Mouse (Mus musculus): ENCODE results near the gene Cfi.

The Cfi gene

GRCm38 (mm10) chr3:129835388-129835934, at the start of gene Cfi:
Gene Cfi (plus strand): TSS chr3:129835884.
- DNase-seq (ENCODE audit: low read depth, low spot score), result no peak

GRCm38 (mm10) chr3:129793801-129794200, 41.9 kb upstream of the Cfi start:
- no peak for DNase-seq (ENCODE audit: low read depth, low spot score)

DNA sequence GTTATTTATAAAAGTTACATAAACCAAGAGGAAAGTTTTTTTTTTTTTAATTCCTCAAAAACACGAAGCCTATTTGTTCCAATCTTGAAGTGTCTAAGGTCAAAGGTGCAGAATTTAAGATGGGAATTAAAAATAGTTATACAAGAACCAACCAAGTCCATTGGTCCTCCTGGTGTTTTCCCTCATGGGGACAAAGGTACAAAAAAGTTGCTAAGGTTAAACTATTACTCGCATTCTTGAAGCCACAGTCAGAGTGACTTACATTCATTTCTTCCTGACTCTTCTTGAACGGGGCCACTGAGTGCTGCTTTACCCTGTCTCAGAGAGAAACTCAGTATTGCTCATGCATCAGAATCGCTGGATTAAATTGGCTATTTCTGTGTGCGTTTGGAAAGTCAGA, 38.3 kb upstream of the Cfi start:
- DNase-seq (ENCODE audit: low read depth, low spot score), result no peak

DNA sequence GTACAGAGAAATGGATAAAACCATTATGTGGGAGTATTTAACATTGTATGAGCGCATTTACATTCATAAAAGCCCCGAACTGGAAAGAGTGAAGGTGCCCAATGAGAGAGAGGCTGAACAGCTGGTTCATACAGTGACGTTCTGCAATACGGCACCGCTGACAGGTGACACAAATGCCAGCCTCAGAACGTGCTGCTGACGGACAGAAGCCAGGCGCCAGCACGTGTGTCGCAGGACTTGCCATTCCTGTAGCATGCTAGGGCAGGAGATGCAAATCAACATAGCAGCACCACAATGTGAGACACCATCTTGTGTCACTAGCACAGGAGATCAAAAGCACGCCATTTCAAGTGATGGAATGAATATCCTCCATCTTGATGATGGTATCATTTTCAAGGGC, 37.1 kb upstream of the Cfi start:
- DNase-seq (ENCODE audit: low read depth, low spot score), result no peak

DNA sequence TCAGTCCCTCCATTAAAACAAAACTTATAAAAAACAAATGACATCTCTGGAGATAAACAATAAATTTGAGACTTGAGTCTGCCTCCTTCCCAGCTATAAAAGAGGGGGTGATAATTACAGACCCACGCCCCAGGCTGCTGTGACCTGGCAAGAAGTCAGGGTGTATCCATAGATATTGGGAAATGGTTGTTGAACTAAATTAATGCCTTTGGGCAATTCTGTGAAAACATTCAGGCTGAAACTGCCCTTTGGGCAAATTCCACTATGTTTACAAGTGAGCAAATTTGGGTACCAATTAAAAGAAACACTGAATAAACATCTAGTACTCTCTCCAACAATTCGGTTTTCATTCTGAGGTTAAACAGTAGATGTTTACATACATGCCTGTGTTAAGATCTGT, 36.7 kb upstream of the Cfi start:
- no peak for DNase-seq (ENCODE audit: low read depth, low spot score)

DNA sequence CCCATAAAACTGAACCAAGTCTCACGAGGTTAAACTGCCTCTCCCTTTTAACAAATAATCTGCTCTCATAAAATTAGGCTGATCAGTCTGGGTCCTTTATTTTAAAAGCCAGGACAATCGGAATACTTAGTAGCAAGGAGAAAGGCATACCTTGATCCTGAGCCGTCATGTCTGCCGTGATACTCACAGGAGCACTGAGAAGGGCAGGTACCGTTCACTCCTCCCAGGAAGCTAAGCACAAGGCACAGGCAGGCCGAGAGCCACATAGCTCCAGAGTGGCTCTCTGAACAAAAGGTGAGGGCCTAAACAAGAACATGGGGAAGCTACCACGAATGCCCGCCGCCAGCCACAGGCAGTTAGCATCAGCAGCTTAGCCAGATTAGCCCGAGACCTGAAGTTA, 31.9 kb upstream of the Cfi start, which contains the start of gene Lrit3:
TSS of gene Lrit3 (minus strand) at position 266 of the 400 bp plus-strand sequence.
- DNase-seq (ENCODE audit: low read depth, low spot score), result no peak

GRCm38 (mm10) chr3:129820847-129821246, 14.8 kb upstream of the Cfi start:
- DNase-seq (ENCODE audit: low read depth, low spot score), result no peak

DNA sequence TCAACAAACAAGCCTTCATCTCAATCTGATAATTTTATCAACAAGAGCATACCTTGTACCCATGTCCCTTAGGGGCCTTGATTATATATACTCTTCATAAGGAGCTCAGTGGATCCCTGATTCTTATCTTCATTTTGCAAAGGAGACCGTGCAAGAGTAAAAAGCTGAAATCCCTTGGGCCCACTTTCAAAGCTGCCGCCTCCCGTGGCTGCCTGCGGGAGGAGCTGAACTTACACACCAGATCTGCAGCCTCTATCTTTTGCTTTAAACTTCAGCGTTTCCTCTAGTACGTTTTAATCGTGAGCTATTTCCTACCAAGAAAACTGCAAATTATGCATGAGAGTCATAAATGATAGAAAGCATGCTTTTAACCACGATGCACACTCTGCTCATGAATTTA, 13.9 kb upstream of the Cfi start:
- DNase-seq (ENCODE audit: low read depth, low spot score), result no peak

GRCm38 (mm10) chr3:129822206-129822775, 13.4 kb upstream of the Cfi start, which contains the start of gene Rrh:
Gene Rrh (minus strand): TSS chr3:129822587.
- DNase-seq (ENCODE audit: low read depth, low spot score), result no peak

GRCm38 (mm10) chr3:129823293-129823692, 12.4 kb upstream of the Cfi start:
- DNase-seq (ENCODE audit: low read depth, low spot score), result no peak

DNA sequence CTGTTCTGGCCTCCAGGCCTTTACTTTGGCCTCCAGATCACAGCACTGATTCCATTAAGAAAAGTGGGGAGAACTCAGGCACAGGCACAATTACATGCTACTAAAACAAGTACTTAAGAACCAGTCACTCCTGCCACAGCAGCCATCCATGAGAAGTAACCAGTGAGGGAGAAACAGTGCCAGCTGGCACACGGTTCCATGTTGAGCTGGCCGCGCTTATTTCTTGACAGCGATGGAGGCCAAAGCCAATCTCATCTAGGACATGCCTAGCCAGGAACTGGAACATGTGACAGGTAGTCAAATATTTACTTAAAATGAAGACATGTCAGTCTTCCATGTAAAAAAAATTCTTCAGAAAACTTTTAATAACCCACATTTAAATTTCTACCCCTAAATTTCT, 11.5 kb upstream of the Cfi start:
- DNase-seq (ENCODE audit: low read depth, low spot score), result no peak

DNA sequence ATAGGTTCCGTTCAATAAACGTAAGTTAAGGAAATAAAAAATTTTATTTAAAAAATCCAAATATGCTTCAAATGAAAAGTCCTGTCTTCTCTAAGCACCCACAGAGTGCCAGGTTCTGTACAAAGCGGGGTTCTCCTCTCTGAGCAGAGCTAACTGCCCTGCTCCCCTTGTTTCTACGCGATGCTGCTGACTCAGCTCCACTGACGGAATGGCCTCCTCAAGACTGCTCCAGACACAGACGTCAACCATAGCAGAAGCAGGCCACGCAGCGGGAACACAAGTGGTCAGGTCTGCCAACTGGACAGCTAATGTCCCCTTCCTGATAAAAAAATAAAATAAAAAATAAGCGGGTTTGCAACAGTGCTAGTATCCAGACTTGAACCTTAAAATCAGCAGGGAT, 10.8 kb upstream of the Cfi start:
- DNase-seq (ENCODE audit: low read depth, low spot score), result no peak

- no peak for DNase-seq (ENCODE audit: low read depth, low spot score)
These were observed 9.0 kb upstream of the Cfi start for GRCm38 (mm10) chr3:129826691-129827090.

DNA sequence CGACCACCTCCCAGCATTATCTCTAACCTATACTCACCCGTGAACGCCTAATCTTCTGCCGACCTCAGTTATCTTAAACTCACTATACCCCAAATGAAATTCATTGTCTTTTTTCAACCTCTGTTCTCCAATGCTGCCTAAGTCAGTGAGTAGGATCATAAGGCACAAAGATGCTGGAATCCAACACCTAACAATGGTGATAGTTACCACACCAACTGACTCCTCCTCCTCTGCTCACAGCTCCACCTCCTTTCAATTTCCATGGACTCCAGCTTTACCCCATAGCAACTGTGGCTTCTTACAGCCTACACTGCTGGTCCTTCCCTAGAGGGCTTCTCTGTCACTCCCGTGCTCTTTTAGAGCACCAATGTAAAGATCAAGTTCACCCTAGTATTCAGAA, 8.0 kb upstream of the Cfi start:
- no peak for DNase-seq (ENCODE audit: low read depth, low spot score)

DNA sequence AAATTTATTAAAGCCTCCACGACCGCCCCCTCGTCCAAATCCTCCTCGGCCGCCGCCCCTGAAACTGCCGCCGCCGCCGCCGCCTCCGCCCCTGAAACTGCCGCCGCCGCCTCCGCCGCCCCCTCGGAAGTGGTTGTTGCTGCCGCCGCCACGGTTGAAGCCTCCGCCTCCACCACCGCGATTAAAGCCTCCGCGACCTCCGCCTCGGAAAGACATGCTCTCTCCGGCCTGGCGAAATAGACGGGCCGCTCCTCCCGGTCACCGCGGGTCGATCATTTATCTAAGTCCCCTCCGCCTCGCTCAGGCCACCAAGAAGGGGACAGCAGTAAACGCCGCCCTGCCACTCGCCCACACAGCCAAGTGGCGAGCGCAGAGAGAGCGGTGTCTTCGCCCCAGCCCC, 5.1 kb upstream of the Cfi start:
- no peak for DNase-seq (ENCODE audit: low read depth, low spot score)

DNA sequence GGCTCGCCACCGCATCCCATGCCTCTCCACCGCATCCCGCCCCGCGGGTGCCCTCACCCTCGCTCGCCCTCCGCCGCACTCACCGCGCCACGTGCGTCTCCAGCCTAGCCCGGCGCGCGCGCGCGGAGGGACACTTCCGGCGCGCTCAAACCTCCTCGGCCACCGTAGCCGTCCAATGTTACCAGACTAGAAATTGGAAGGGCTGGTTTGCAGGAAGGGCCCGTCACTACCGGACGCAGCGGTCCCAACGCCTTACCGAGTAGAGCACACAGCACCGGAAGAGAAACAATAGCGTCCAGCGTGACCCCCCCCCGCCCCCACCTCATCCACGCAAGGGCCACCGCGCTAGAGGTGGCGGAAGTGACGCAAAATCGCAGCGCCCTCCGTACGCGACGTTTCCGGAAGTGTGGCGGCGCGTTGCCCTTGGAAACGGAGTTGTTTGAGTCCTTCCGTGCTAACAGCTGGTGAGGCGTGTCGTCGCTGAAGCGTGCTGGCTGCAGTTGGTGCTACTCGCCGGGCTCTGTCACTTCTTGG, 4.6 kb upstream of the Cfi start, which contains the start of gene Gar1:
TSS of gene Gar1 (minus strand) at position 362 of the 534 bp plus-strand sequence.
- DNase-seq (ENCODE audit: low read depth, low spot score), result peak; percentile 96

DNA sequence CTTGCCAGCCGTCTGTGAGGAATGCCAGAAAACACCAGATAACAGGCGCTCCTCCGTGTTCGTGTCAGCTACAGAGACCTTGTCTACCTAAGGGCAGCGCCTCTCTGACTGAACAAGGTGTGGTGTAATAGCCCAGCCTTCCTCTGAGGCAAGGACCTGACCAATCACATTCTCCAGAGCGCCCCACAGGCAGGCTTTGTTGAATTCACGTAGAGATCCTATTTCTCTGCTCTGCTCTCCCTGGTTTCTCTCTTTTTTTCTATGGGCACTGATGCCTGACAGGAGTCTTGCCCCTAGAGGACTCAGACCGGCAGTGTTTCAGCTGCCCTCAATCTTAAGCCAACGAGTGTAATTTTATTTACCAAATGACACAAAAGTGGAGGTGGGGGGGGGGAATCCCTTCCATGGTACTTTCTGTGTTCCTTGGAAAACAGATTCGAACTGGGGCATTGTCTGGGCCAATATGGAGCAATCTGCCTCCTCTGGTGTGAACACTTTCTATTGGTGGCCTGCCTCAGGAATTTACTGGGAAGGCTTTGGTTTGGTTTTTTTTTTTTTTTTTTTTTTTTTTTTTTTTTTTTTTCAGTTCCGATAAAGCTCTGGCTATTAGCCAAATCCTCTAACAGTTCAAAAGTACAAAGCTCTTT, 490 bp downstream of the Cfi start:
- DNase-seq (ENCODE audit: low read depth, low spot score), result no peak

GRCm38 (mm10) chr3:129836965-129837364, 1.3 kb downstream of the Cfi start:
- DNase-seq (ENCODE audit: low read depth, low spot score), result no peak

DNA sequence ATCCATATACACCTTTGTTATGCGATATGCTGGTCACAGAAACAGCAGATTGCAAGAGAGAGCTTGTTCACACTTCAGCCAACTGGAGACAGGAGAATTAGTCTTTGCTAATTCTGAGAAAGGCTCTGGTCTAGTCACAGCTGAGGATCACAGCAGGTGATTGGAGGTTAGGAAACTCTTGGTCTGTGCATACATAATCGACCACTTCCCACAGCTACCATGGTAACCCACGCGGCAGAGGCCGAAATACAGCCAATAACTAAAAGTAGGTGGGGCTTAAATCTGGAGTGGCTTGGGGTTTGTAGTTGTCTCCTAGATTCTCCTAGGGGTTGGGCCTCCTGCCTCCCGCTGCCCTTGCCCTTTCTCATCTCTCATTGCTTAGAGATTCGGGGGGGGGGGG, 2.3 kb downstream of the Cfi start:
- DNase-seq (ENCODE audit: low read depth, low spot score), result no peak

GRCm38 (mm10) chr3:129845868-129846267, 10.2 kb downstream of the Cfi start:
- no peak for DNase-seq (ENCODE audit: low read depth, low spot score)

GRCm38 (mm10) chr3:129846846-129847245, 11.2 kb downstream of the Cfi start:
- no peak for DNase-seq (ENCODE audit: low read depth, low spot score)

GRCm38 (mm10) chr3:129862592-129862991, 26.9 kb downstream of the Cfi start:
- DNase-seq (ENCODE audit: low read depth, low spot score), result no peak

DNA sequence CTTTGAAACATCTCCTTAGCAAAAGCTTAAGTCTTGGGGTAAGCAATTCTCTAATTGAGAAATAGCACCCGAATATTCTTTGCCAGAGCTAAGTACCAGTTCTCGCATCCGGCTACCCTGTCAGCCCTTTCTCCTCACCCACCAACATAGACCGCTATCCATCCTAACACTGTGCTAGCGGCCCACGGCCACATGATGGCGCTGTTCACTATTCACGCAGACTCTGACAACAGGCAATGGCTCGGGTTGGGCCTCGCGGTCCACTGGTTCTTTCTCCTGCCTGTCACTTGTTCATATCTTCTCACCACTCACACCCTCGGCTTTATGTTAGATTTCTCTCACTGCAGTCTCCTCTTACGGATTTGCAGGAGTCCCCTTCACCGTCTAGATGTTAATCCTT, 28.0 kb downstream of the Cfi start:
- no peak for DNase-seq (ENCODE audit: low read depth, low spot score)
